Mouse (Mus musculus) gastrocnemius, postnatal 4 days (tissue): ENCODE measurements around the gene Gprin2. TPM values are rescaled to one million over a fixed set of nuclear protein-coding genes. Genes with fewer than 3 reads are reported as not detected.

Experiments used
- DNase-seq, 2 experiments: peaks; one replicate each; pipeline ENCODE4 v3.0.0; 2021 to 2022; ENCODE audit warnings: low spot score in 2 of 2, mixed read lengths in 2 of 2
- long read RNA-seq, 2 experiments: library from polyadenylated mRNA; stranded (forward); transcript quantifications; one replicate each; pipeline ENCODE4 v2.0.0; 2021
- total RNA-seq, 2 experiments: library from RNA; stranded (reverse); gene quantifications; 2 replicates each; pipeline ENCODE4 v1.2.3; 2021

The Gprin2 gene
- 1 to 10 TPM; 1.0 to 1.5 TPM for total RNA-seq
- long read RNA-seq, experiment 1, full-length matches to known transcripts, result 1 of 2 reads
- long read RNA-seq, experiment 1, partial matches to known transcripts, result 0 of 2 reads
- long read RNA-seq, experiment 1, other reads (novel, unspliced or antisense), result 1 of 2 reads
- long read RNA-seq, experiment 2, partial matches to known transcripts, result 0 of 2 reads
- long read RNA-seq, experiment 2, other reads (novel, unspliced or antisense), result 1 of 2 reads

DNA sequence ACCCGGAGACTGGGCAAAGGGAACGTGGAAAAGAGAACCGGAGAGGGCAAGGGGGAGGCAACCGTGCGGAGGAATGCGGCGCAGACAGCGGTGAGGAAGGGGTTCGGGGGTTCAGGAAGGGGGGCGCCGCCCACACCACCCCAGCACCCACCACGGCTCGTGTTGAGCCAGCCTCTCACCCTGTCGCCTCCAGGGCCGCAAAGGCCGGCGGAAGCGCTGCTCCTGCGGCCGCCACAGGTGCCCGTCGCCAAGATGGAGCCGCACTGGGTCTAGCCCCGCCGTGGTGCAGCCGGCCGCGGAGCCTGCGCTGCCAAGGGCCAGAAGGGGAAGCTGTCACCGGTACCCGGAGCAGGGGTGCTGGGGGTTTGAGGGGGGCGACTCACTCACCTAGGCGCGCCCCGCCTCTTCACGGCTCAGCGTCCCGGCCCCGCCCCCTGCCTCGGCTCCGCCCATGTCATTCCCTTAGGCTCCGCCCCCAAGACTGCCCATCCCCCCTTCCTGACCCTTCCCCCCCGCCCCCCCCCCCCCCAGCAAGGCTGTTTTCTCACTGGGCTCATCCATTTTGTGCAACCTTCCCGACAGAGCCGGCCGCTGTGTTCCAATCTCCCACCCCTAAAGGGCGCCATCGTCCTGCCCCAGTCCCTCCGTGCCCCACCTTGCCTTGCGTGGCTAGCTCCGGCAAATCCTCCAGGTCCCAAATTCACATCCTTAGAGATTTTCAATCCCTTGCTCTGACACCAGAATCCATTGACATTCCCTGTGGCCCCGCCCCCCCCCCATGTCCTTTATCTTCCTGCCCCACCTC is at the start of gene Gprin2:
Gene Gprin2, minus strand, starts transcription at position 423 of the 805 bp plus-strand sequence.
- DNase-seq, result peak; percentile 24 to 27

- DNase-seq, result no peak
Observed at GRCm38 (mm10) chr14:34240676-34241075, 39.2 kb upstream of the Gprin2 start.

DNA sequence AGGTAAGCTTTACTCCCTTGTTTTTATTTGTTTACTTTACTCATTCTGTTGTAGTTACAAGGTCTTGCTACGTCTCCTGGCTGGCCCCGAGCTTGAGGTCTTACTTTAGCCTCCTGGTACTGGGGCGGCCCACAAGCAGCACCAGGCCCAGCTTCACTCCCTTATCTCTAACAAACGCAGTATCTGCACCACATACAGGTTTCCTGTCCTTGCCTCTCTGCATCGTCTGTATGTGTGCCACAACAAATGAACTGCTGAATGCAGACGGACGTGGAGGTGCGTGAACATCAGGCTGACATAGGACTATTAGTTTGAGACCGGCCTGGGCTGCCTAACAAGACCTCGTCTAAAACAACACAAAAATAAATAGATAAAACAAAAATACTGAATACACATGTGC is 38.8 kb upstream of the Gprin2 start:
- DNase-seq, result no peak

- DNase-seq, result peak in 1 of 2 experiments; percentile 66
Observed at GRCm38 (mm10) chr14:34234630-34235380, 33.4 kb upstream of the Gprin2 start.

DNA sequence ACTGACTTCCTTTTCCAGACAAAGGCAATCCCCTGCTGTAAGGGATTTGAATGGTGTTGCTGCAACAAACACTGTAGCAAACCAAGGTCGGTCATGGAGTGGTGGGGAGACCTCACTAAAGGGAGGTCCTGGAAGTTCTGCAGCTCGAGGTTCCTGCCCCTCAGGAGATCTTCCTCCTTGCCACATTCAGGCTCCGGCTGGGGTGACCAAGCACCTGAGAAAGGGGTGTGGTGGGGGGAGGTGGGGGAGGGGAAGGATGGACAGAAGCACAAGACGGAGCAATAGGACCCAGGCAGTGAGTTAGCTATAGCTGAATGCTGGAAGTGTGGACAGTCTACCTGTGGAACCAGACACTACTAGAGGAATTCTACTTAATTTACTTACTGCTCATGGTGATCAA is 32.4 kb upstream of the Gprin2 start:
- no peak for DNase-seq

- no peak for DNase-seq
Observed at GRCm38 (mm10) chr14:34232866-34233680, 31.6 kb upstream of the Gprin2 start.

DNA sequence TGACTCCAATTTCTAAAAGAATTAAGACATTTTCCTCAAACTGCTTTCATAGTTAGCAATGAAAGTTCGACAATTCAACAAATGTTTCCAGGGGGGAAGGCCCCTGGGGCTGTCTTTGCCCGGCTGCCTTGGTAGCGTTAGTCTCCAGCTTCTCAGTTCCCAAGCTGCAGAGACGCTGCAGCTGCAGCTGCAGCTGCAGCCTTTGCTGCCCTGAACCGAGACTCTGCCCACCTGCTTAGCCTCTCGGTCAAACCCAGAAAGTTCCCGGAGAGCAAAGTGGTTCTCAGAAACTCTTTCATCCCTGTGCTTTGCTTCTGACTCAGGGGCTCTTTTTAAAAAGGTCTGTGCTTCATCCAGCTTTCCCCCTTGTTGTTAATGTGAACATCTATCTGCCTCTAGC is 30.9 kb upstream of the Gprin2 start:
- no peak for DNase-seq

DNA sequence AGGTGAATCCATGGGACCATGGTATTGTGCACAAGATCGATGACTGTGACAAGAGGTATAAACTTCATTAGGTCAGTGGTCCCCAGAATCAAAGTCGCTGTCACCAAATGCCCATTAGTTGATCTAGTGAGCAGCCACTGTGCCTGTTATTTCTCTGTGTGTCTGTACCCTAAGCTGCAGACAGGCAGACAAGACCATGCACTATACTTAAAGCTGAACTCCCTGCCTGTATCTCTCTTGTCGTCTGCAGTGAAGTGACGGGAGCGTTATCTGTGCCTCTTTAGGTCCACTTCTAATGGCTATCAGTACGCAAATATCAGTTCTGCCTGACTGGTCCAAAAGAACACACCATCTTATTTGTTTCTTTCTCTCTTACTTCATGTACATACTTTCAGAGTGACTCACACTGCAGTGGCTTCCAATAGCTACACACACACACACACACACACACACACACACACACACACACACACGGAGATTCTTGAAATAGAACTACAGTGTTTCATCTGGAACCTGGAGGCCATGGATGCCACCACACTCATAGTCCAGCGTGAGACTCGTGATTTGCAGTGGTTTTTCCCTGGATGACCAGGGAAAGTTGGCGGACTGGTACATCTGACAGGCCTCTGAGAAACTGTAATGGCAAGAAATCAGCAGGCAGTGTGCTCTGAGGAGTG is 27.5 kb upstream of the Gprin2 start:
- no peak for DNase-seq

- no peak for DNase-seq
Observed at GRCm38 (mm10) chr14:34227981-34228380, 26.5 kb upstream of the Gprin2 start.

- DNase-seq, result no peak
Observed at GRCm38 (mm10) chr14:34226566-34226965, 25.1 kb upstream of the Gprin2 start.

DNA sequence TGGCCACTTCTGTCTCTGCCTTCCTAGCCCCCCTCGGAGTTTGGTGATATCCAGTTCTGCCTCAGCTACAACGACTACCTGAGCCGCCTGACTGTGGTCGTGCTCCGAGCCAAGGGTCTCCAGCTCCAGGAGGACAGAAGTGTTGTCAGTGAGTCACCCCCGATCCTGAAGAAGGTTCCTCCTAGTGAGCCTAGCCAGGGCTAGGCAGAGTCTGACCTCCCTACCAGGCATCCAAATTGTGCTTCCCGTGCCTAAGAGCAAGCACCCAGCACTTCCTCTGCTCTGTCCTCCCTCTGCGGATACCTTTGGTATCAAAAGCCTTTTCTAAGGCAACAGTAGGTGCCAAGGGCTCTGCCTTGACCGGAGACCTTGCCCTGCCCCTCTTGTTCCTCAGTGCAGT is 24.5 kb upstream of the Gprin2 start:
- no peak for DNase-seq

DNA sequence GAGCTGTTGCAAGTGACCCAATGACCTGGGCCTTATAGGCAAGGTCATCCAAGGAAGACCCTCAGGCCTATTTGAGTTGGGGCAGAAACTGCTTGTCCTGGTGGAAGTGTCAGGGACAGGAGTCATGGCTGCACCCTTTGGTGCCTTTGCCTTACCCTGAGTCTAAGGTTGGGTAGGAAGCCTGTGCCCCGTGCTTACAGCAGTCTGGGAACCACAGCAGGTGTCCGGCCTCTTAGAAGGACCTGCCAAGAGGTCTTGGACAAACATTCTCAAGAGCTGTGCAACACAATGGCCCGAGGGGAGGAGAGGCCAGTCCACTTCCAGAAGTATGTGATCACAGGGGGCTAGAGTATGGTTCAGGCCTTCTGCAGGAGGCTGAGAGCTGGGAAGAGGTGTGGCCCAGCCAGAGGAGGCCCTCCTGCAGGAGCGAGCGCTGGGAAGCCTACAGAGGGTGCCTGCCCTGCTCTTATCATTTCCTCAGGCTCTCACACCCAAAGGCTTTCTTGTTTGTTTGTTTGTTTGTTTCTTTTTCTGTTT is 22.0 kb upstream of the Gprin2 start:
- DNase-seq, result peak in 1 of 2 experiments; percentile 13

GRCm38 (mm10) chr14:34221416-34222077 is 20.1 kb upstream of the Gprin2 start:
- DNase-seq, result no peak

GRCm38 (mm10) chr14:34220426-34220825 is 19.0 kb upstream of the Gprin2 start:
- no peak for DNase-seq

GRCm38 (mm10) chr14:34219786-34220198 is 18.3 kb upstream of the Gprin2 start:
- DNase-seq, result no peak

GRCm38 (mm10) chr14:34219295-34219694 is 17.8 kb upstream of the Gprin2 start, which contains the start of gene Syt15:
TSS of gene Syt15 (plus strand) at chr14:34219595.
- no peak for DNase-seq

GRCm38 (mm10) chr14:34215451-34216127 is 14.1 kb upstream of the Gprin2 start:
- DNase-seq, result peak in 1 of 2 experiments; percentile 39

DNA sequence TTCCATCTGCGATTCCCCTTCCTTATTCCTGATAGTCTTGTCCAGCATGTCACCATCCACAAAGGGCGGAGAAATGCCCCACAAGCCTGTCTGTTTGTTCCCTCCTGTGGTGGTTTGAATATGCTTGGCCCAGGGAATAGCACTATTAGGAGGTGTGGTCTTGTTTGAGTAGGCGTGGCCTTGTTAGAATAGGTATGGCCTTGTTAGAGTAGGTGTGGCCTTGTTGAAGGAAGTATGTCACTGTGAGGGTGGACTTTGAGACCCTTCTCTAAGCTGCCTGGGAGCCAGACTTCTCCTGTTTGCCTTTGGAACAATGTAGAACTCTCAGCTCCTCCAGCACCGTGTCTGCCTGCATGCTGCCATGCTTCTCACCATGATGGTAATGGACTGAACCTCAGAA is 8.5 kb upstream of the Gprin2 start:
- DNase-seq, result no peak

GRCm38 (mm10) chr14:34209080-34209479 is 7.6 kb upstream of the Gprin2 start:
- no peak for DNase-seq
